Mouse (Mus musculus): Measurements from ENCODE around the gene Ar. TPM values are rescaled to one million over a fixed set of nuclear protein-coding genes. Genes with fewer than 3 reads are reported as not detected.
A peak's percentile ranks its signal among the peaks of the same experiment; 100 is the strongest.

Ar gene
- 1 to 10 TPM; 4.5 to 7.1 (median 5.8) TPM for polyA plus RNA-seq (2017; shearing (Covaris generic))

- peak; percentile 68 for ATAC-seq
Measured at GRCm38 (mm10) chrX:98148531-98149342, at the start of gene Ar. Gene Ar, plus strand, starts transcription at chrX:98148769.

GRCm38 (mm10) chrX:98149724-98150392 is 1.3 kb downstream of the Ar start:
- ATAC-seq = peak; percentile 33

- ATAC-seq = no peak
Measured at GRCm38 (mm10) chrX:98150393-98151119, 2.0 kb downstream of the Ar start.

- no peak for ATAC-seq
Measured at GRCm38 (mm10) chrX:98189759-98190158, 41.2 kb downstream of the Ar start.

DNA sequence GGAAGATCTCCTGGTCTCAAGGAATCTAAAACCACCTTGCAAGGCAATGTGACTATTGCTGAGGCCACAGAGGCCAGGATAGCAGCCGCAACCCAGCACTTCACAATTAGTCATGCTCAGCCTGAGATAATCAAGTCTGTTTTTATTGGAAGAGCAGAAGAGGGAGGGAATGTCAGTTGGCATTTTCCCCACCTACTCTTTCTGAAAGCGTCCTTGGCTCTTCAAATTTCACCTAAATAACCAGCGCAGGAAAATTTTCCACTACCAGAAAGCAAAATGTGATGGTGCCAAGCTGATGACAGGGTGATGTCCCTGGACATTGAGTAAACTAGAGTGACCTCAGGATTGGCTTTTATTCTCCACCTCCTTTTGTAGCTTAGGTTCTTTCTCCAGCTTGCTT is 57.2 kb downstream of the Ar start:
- no peak for ATAC-seq

- no peak for ATAC-seq
Measured at GRCm38 (mm10) chrX:98207166-98207565, 58.6 kb downstream of the Ar start.

DNA sequence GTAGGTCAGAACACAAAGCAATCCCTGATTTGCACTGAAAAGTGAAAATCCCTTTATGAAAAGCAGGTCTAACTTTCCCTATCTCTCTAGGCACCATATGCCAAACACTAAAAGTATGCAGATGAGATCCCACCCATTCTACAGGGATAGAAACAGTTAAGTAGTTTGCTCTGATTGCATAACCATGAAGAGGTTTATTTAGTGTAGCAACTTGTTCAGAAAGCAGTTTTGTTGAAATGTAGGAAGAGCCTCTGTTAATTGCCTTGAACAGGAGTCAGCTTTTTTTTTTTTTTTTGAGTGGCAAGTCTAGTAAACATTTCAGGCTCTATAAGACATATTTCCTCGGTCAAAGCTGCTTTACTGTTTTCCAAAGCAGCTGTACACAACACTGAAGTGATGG is 67.5 kb downstream of the Ar start:
- no peak for ATAC-seq

DNA sequence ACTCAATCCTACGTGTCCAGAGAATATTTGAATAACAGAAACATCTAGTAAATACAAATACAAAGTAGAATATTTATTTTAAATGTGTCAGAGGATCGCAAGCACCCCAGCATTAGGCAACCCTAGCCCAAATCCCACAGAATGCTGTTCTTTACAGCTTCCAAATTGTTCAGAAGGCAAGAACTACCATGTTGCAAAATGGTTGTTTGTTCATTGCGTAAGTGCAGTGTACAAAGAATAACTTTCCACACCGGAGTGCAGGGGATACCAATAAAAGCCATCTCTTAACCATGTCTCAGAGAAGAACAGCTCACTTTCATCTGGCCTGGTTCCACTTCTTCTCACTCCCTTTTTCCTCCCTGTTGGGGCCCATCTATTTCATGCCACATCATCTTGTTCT is 90.4 kb downstream of the Ar start:
- ATAC-seq = no peak

DNA sequence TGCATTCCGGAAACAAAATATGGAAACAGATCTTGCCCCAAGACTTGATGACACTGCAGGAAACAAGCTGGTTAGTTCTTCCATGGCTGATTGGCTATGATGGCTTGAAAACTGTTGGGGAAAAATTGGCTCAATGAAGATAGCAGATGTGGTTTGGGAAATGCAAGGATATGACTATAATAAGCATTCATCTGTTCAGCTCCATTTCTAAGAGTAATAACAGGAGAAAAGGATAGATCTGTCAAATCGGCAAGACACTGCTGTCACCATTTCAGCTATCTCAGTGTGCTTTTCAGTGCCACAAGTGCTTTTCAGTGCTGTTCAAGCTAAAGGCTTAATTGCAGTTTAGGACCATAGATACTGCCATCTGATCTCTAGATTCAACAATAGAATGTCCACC is 96.5 kb downstream of the Ar start:
- ATAC-seq = no peak

GRCm38 (mm10) chrX:98248363-98248762 is 99.8 kb downstream of the Ar start:
- no peak for ATAC-seq

- ATAC-seq = peak; percentile 97
Measured at GRCm38 (mm10) chrX:98259620-98260019, 111.1 kb downstream of the Ar start.

GRCm38 (mm10) chrX:98265755-98266154 is 117.2 kb downstream of the Ar start:
- ATAC-seq = peak; percentile 99

DNA sequence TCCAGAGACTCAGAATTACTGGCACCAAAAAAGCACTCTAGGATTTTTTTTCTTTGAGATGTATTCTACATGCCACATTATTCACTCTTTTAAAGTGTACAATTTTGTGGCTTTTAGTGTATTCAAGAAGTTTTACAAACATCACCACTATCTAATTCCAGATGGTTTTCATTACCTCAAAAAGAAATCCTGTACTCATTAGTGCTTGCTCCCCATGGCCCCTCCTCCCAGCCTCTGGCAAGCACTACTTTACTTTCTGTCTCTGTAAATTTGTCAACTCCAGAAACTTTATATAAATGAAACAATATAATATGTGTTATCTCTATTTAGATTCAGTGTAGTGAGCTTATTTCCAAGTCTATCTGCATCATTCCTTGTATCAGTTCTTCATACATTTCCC is 122.8 kb downstream of the Ar start:
- ATAC-seq = no peak

DNA sequence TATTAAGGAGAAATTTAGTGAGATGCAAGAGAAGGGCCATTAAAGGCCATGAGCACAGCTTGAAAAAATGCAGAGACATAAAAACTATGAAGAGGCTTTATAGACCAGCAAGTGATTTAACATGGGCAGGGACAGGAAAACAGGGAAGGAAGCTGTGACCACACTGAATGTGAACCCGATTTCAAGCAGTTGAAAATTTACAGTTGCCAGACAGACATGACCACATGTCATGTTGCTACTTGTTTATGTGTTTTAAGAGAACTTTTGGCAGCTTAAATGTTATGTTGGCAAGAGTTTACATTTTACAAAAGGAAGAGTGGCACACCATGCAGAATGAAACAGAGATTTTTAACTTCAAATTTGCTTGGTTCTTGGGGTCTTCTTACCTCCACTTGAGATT is 143.2 kb downstream of the Ar start:
- ATAC-seq = no peak

DNA sequence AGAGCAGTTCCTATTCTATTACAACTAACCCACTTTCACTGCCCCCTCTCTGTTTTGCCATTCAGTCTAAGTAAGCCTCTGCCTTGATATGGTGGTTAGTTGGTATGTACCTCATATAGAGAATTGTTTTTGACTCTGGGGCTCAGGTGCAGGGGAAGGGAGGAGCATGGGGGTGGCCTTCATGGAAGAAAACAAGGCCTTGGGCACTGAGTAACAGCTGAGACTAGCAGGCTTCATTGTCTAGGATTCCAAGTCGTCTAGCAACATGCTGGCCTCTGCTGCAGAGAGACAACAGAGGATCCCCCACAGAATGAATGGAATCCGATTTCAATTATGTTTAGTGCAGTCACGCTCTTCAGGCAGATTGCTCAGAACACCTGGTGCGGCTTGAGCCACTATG is 152.1 kb downstream of the Ar start:
- ATAC-seq = no peak

- peak; percentile 64 for ATAC-seq
Measured at GRCm38 (mm10) chrX:98301924-98302323, 153.4 kb downstream of the Ar start.

GRCm38 (mm10) chrX:98315961-98316360 is 167.4 kb downstream of the Ar start:
- no peak for ATAC-seq

DNA sequence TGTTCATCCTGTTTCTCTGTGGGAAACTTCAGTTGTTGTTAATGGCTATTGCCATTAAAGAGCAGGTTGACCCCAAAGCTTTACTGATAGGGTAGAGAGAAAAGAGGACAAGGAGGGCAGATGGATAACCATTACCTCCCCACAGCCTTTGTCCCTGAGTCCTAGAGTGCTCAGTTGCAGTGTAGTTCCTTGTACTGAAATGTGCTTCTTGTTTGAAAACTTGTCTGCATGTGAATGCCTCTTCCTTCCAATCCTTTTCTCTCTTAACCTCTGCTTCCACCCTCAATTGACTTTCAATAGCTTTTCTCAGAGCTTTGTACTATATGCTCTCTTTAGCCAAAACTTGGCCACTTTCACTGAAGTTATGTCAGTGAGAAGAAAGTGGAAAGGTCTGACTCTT is 168.9 kb downstream of the Ar start:
- no peak for ATAC-seq

- no peak for ATAC-seq
Measured at GRCm38 (mm10) chrX:98323105-98323504, 174.5 kb downstream of the Ar start.

DNA sequence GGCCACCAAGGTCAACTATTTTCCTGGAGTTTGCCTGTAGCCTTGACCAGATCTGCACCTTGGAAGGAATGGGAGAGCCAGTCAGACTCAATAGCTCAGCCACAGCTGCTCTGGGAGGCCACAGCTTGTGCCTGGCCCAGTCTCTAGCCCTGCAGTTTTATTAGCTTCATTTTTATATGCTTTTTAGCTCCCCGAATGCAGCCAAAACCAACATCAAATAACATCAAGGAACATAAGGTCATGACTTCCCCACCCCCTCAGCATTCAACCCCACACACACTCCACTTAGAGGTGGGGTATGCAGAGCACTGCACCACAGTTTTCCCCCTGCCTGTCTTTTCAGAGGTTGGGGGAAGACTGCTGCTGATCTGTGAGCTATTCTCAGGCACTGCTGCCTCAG is 198.9 kb downstream of the Ar start:
- ATAC-seq = no peak

- no peak for ATAC-seq
Measured at GRCm38 (mm10) chrX:98348036-98348435, 199.5 kb downstream of the Ar start.
